Mouse (Mus musculus) left cerebral cortex, adult 8-10 months (tissue): ENCODE results near the gene Cutal. TPM values are rescaled to one million over a fixed set of nuclear protein-coding genes. Genes with fewer than 3 reads are reported as not detected.

Experiments used
- DNase-seq, 2 experiments: peaks; one replicate each; pipeline ENCODE4 v3.0.0; 2022; ENCODE audit warnings: low spot score in 2 of 2
- total RNA-seq, 4 experiments: library from RNA; stranded (reverse); gene quantifications; 2 replicates each; pipeline ENCODE4 v1.2.4; 2022

Gene Cutal
- total RNA-seq, 4 experiments from 2014 or later = 0.22 to 0.37 TPM; not detected in 2

DNA sequence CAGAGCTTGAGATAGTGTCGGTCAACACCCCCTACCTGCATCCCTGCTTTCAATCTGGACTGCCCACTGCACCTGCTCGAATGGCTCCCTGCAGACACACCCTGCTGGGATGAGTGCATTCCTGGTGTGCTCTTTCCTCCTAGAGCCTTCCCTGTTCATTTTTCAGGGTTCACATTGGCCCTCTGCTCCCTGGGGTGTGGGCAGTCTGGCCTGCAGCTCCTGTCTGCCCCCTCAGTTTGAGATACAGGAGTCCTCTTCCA lies 40.6 kb downstream of the Cutal start:
- no peak for DNase-seq

DNA sequence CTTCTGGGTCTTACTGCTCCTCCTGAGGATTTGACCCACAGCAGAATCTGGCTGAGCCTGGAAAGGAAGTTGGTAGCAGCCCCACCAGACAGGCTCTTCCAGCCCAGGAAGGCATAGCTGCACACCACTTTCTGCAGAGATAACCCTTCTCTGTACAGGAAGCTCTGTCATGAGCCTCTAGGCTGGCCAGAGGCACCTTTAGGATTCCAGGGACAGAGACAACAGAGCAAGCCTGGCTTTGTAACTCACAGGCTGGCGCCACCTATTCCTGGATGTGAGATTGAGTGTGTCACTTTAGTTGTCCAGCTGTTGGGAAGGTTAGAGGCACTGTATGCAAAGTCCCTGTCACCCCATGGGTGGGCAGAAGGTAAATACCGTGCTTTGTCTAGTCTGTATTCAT lies 40.9 kb downstream of the Cutal start:
- no peak for DNase-seq

DNA sequence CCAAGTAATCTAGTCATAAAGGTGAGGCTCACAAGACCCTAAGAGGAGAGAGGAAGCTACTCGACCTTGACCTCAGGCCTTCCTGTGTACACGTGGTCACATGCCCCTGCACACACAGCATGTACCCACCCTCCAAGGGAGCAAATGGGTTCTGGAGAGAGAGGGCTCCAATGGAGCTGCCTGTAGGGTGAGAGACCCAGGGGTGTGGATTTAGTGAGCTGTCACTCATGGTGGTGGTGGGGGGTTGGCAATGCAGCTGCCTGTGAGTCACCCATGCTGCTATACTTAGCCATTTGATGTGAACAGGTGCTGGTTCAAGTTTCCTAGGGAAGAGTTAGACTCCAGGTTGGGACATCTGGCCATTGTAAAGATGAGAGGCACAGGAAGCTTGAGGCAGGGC lies 45.9 kb downstream of the Cutal start:
- no peak for DNase-seq

DNA sequence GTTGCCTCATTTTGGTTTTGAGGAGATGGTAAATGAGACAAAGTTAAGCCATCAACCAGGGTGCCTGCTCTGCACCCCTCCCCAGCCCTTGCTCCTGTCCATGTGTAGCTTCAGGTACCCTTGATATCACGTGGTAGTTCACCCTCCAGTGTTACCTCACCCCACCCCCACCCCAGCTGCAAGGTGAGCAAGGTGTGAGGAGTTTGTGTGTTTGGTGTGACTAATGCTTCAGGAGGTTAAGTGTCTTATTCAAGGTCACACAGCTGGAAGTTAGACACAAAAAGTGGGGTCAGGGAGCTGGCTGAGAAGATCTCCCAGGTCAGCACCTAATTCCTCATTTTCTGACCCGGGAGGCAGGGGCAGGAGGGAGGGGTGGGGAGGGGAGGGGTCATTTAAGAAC lies 48.5 kb downstream of the Cutal start:
- no peak for DNase-seq

DNA sequence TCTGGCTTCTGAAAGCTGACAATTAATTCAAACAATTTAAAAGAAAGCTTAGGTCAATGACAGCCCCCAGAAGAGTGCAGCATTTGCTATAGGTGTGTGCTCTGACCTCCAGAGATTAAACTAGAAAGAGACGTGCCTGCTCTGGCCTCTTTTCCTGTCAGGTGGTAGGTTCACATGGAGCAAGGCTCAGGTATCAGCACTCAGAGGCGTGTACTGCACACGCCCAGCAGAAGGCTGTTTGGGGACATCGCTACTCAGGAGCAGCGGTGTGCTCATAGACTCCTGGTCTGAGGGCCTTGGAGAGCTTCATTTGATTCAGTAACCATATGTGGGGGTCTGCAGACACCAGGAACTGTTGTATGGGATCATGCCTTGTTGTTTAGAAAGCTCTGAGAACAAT lies 53.1 kb downstream of the Cutal start:
- no peak for DNase-seq

DNA sequence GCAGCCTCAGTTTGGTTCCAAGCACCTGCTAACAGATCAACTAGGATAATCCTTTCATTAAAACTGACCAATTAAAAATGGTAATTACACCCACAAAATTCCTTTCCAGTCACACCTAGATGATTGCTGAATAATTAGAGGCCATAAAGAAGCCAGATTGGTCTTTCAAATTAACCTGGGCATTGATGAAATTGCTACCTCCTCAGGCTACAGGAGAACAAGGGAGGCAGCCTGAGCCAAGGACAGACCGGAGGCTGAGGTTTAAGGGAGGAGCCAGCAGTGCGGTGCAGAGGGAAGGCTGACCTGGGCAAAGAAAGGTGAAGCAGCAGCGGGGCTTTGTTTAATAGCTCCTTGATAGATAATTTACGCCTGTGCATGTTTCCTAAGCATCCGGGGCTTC lies 63.3 kb downstream of the Cutal start:
- no peak for DNase-seq

DNA sequence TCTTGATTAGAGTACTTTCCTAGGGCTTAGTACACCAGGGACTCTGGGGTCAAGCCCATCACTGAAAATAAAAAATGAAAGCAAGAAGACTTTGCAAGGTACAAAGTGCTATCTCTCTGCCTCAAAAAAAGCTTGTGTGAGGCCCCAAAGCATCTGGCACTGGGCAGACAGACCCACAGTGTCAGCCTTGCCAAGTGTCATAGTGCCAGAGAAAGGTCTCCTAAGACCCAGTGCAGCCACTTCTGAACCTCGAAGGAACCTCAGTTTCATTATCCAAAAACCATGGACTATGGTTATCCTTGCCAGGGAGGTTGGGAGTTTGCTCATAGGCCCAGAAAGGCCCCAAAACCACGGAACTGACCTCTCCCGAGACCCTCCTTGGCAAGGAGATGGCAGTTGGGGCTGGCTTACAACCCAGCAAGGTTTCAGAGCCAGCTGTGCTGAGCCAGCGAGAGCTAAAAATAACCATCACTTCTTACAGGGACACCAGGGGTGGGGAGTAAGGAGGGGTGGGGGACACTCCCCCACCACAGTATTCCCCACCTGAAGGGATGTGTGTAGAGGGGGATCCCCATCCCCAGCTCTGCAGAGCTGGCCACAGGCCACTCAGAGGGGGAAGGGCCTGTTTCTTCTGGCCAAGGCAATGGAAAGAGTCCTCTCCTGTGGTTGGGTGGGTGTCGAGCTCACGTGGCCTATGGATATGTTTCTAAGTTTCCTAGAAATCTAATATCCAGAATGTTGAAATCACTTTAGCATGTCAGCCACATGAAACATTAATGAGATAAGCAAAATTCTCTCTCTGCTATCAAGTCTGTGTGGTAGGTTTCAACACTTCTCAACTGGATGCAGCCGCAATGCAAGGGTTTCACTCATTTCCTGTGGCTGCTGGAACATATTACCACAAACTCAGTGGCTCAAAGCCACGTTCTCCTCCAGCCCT lies 64.3 kb downstream of the Cutal start:
- no peak for DNase-seq

DNA sequence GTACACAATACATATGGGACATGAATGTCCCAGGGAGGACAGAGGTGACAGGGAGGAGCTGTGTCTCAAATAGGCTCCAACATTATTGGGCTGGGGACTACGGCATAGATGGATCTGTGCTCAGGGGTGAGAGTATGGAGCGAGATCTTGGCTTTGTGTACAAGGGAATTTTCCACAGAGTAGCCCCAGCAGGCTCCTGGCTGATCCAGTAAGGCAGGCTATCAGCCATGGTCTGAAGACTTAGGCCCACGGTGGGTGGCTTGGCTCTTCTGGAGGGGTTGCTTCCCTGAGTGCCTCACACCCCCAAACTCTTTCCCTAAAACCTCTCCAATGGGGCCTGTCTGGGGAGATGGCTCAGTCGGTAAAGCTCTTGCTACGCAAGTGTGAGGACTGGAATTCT lies 66.0 kb downstream of the Cutal start:
- DNase-seq = no peak

DNA sequence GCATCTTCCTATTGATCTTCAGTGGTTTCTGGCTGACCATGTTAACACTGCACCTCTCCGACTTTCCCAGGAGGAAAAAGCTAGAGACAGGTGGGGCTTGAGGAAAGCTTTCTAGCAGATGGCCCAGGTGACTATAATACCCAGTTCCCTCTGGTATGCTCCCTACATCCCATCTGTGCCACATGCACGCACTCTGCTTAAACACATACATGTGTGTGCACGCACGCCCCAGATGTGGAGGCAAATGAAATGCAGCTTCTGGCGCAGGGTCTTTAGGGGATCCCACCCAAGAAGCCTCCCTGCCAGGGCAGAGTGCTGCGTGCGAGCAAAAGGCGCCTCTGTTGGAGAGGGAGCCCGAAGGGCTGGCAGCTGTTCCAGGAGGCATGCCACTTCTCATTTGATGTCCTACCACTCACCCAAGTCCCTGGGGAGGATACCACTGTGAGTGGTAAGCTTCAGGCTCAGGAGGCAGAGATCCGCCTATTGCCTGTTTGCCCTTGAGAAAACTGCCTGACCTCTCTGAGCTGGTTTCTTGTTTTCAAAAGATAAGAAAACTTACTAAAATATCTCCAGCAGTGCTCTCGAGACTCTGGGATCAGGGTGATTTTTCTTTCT lies 67.0 kb downstream of the Cutal start:
- no peak for DNase-seq

Other genes with a start within 250 kb of the Cutal start
- 10 to 100 TPM; 92.9 to 97.7 (median 96.1) TPM for gene Gapvd1, start 119.2 kb upstream of the Cutal start, total RNA-seq
- gene Hspa5, start 102.4 kb upstream of the Cutal start, total RNA-seq = 100 to 1,000 TPM; 180 to 225 (median 222) TPM
- 10 to 100 TPM; 31.8 to 36.6 (median 32.6) TPM for gene Rabepk, start 74.5 kb upstream of the Cutal start, total RNA-seq
- gene Fbxw2, start 48.1 kb upstream of the Cutal start, total RNA-seq = 10 to 100 TPM; 84.5 to 99.0 (median 96.9) TPM
- not detected for gene Gm34653, start 41.4 kb upstream of the Cutal start, total RNA-seq
- 10 to 100 TPM; 33.6 to 46.2 (median 38.1) TPM for gene Psmd5, start 572 bp downstream of the Cutal start, total RNA-seq
- 1 to 10 TPM in 1 of 4 experiments, under 1 TPM in 3; 0.65 to 1.2 (median 0.79) TPM for gene Phf19, start 39.6 kb downstream of the Cutal start, total RNA-seq
- 1 to 10 TPM; 1.3 to 1.9 (median 1.6) TPM for gene Traf1, start 87.4 kb downstream of the Cutal start, total RNA-seq
- under 1 TPM; 0.09 to 0.44 (median 0.27) TPM for gene Hc, start 187.0 kb downstream of the Cutal start, total RNA-seq
- under 1 TPM in 3 of 4 experiments, not detected in 1; 0.42 to 0.60 (median 0.59) TPM for gene AI182371, start 227.1 kb downstream of the Cutal start, total RNA-seq
- gene Cntrl, start 235.1 kb downstream of the Cutal start, total RNA-seq = 10 to 100 TPM in 3 of 4 experiments, 1 to 10 TPM in 1; 8.6 to 11.0 (median 10.8) TPM